Mouse (Mus musculus): ENCODE results near the gene Prrc2b.

DNA sequence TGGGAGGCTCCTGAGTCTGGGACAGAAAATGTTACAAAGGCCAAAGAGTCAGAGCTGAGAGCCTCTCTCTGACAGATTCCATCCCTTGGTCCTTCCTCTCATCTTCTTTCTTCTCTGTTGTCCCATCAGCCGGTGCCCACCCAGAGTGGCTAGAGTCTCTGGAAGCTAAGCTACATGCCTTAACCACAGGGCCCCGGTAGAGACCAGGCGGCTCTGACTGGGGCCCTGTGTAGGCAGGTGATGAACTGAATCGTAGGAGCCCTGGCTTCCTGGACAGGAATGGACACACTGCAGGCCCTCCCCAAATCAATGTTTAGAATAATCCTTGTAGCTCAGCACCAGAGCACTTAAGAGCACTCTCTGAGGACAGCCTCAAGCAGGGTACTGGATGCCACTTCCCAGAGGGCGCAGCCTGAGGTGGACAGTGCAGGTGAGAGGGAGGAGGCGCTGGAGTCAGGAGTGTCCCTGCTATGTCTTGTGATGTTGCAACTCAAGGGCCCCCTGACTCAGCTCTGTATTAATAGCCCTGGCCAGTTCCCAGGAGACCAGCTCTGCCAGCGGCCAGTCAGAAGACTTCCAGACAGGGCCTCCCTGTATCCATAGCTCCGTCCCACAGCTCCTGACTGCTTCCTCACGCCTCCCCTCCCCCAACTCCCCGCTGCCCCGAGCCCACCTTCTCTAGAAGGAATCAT is 21.4 kb upstream of the Prrc2b start:
- TF ChIP-seq CTCF (IDR thresholded peaks at IDR 0.05; ENCODE audit: control insufficient read depth, insufficient read depth, insufficient replicate concordance, low read depth, low read length) (no peak), POLR2A (IDR thresholded peaks at IDR 0.05; ENCODE audit: control insufficient read depth, low read depth, low read length) (no peak)

All from testis, adult 2 months (tissue).